ENCODE assay signal across 9 mouse cellular contexts in genomic region chr4:134402571-134403262, GRCm38 (mm10). TPM values are rescaled to one million over a fixed set of nuclear protein-coding genes. Genes with fewer than 3 reads are reported as not detected.
DNase-seq lines count a peak whose midpoint lies in the region; ATAC-seq and TF ChIP-seq lines count a peak whose summit lies in the region.
"Had no signal": no experiment of that assay in that cellular context is flagged by ENCODE, and none has a peak within 500 bp of the region (broad histone marks: within the 10 kb centered on the region; RNA-seq: fewer than 3 reads in every experiment).

No protein-coding gene starts in this region.

- no peaks in the 10 kb centered on the region for H3K9me3 ChIP-seq in midbrain, embryonic 16.5 days (replicated peaks; ENCODE audit: control insufficient read depth, low read length, poor library complexity, severe bottlenecking)

- intact Hi-C loops in left cerebral cortex, adult 2 months (cut with DNase I): no loop called here
- intact Hi-C loops in gastrocnemius, adult 2 months (cut with DNase I): no loop called here

- no peak for TF ChIP-seq CTCF in left cerebral cortex, adult 2 months (IDR thresholded peaks at IDR 0.05)
- TF ChIP-seq CTCF in gastrocnemius, adult 2 months (IDR thresholded peaks at IDR 0.05): no peak
- no peak for TF ChIP-seq CTCF in kidney, adult 2 months (conservative IDR thresholded peaks at IDR 0.05; ENCODE audit: insufficient read depth, insufficient read length, low read depth, low read length)

- no peak for ATAC-seq in midbrain, embryonic 16.5 days

- no peak overlapping the region for H3K4me2 ChIP-seq in midbrain, embryonic 16.5 days (ENCODE audit: low read length)

- no peak overlapping the region for H3K9ac ChIP-seq in midbrain, embryonic 16.5 days (ENCODE audit: low read depth, low read length)

- 52% methylated on average over 16 of the region's 16 CpGs for WGBS in kidney, adult 2 months
- 83% methylated on average over 16 of the region's 16 CpGs for WGBS in midbrain, embryonic 16.5 days

- H3K36me3 ChIP-seq in kidney, adult 2 months (ENCODE audit: control insufficient read depth, insufficient read depth, low read length): no peaks in the 10 kb centered on the region
- H3K36me3 ChIP-seq in midbrain, embryonic 16.5 days (ENCODE audit: control insufficient read depth, insufficient read depth, low read length): no peaks in the 10 kb centered on the region

- no peak overlapping the region for H3K4me3 ChIP-seq in left cerebral cortex, adult 2 months
- H3K4me3 ChIP-seq in gastrocnemius, adult 2 months: peak overlapping the region; percentile 33
- H3K4me3 ChIP-seq in kidney, adult 2 months (ENCODE audit: insufficient read depth, low read depth, low read length): no peak overlapping the region
- H3K4me3 ChIP-seq in midbrain, embryonic 16.5 days (ENCODE audit: low read depth, low read length): no peak overlapping the region

- no peak for DNase-seq in left cerebral cortex, adult 2 months (ENCODE audit: extremely low spot score in 1 of 2, low spot score in 2 of 2)
- no peak for DNase-seq in left cerebral cortex, adult 9 months (ENCODE audit: low spot score in 2 of 2)
- peak; percentile 40 for DNase-seq in gastrocnemius, adult 2 months
- DNase-seq in kidney, adult 2 months: peak; percentile 62
- peak; percentile 46 to 79 for DNase-seq in lung, postnatal 4 days
- DNase-seq in MN1 (ENCODE audit: low spot score): no peak
- DNase-seq in right cerebral cortex, postnatal 36 days (ENCODE audit: low spot score in 2 of 2): no peak

- H3K4me1 ChIP-seq in kidney, adult 2 months (ENCODE audit: control insufficient read depth, insufficient read depth, low read length): peaks cover 12% of the 10 kb centered on the region
- peaks cover 25% of the 10 kb centered on the region for H3K4me1 ChIP-seq in midbrain, embryonic 16.5 days (ENCODE audit: control insufficient read depth, insufficient read depth, low read length)

- TF ChIP-seq POLR2A in kidney, adult 2 months (IDR thresholded peaks at IDR 0.05; ENCODE audit: low read depth, low read length): no peak

- peak overlapping the region; percentile 90 for H3K27ac ChIP-seq in left cerebral cortex, adult 2 months
- 0 out of 2 replicates have a peak overlapping the region, but pooled peaks have one; percentile 24 for H3K27ac ChIP-seq in gastrocnemius, adult 2 months
- no peak overlapping the region for H3K27ac ChIP-seq in kidney, adult 2 months (ENCODE audit: insufficient read depth, low read depth, low read length)
- H3K27ac ChIP-seq in midbrain, embryonic 16.5 days (ENCODE audit: low read length): no peak overlapping the region

- no peaks in the 10 kb centered on the region for H3K27me3 ChIP-seq in kidney, adult 2 months (replicated peaks; ENCODE audit: control insufficient read depth, insufficient read depth, low read length)
- no peaks in the 10 kb centered on the region for H3K27me3 ChIP-seq in midbrain, embryonic 16.5 days (ENCODE audit: control insufficient read depth, insufficient read depth, low read depth, low read length)

RNA-seq across cellular contexts. Expression of gene Pafah2, which starts 6.6 kb away (rescaled TPM):
- total RNA-seq in left cerebral cortex, adult 2 months (2021): 1 to 10 TPM; 6.5 to 6.9 TPM
- total RNA-seq in gastrocnemius, adult 2 months (2021): 1 to 10 TPM; 2.6 to 4.0 TPM
- polyA plus RNA-seq in kidney, adult 2 months (2012; rRNA removed): 96.9 and 102 TPM in 2 replicates
- polyA plus RNA-seq in midbrain, embryonic 16.5 days (2015; fragmentation: Nextera tagmentation; extraction: Ambion mirVana): 7.5 and 8.8 TPM in 2 replicates

RNA-seq across cellular contexts. Expression of gene Extl1, which starts 19.1 kb away (rescaled TPM):
- total RNA-seq in left cerebral cortex, adult 2 months (2021): 10 to 100 TPM; 46.7 to 48.9 TPM
- 10 to 100 TPM; 25.1 to 27.8 TPM for total RNA-seq in gastrocnemius, adult 2 months (2021)
- polyA plus RNA-seq in kidney, adult 2 months (2012; rRNA removed): 1.1 and 1.3 TPM in 2 replicates
- 0.45 and 0.58 TPM in 2 replicates for polyA plus RNA-seq in midbrain, embryonic 16.5 days (2015; fragmentation: Nextera tagmentation; extraction: Ambion mirVana)

RNA-seq across cellular contexts. Expression of gene Slc30a2, which starts 59.7 kb away (rescaled TPM):
- total RNA-seq in left cerebral cortex, adult 2 months (2021): not detected
- total RNA-seq in gastrocnemius, adult 2 months (2021): 10 to 100 TPM in 1 of 2 experiments, 1 to 10 TPM in 1; 4.4 to 25.8 TPM
- 32.3 and 33.3 TPM in 2 replicates for polyA plus RNA-seq in kidney, adult 2 months (2012; rRNA removed)
- 0.26 and 0.30 TPM in 2 replicates for polyA plus RNA-seq in midbrain, embryonic 16.5 days (2015; fragmentation: Nextera tagmentation; extraction: Ambion mirVana)
- total RNA-seq: neutrophil, adult 5-6 weeks had no signal

Comparison
In these comparisons a context has a peak if more than half of its experiments do, and no peak if none do; other contexts are left out.
1. DNase-seq: peak in gastrocnemius, adult 2 months (single experiment), kidney, adult 2 months (single experiment) and lung, postnatal 4 days (2 of 2); none in left cerebral cortex, adult 2 months (0 of 2), left cerebral cortex, adult 9 months (0 of 2), MN1 (single experiment) and right cerebral cortex, postnatal 36 days (0 of 2).
2. H3K27ac ChIP-seq: peak in left cerebral cortex, adult 2 months (single experiment) and gastrocnemius, adult 2 months (single experiment); none in kidney, adult 2 months (single experiment) and midbrain, embryonic 16.5 days (single experiment).
3. RNA of gene Slc30a2, which starts 59.7 kb away (total RNA-seq): 4.4 to 25.8 TPM in gastrocnemius, adult 2 months; not detected in left cerebral cortex, adult 2 months; every median in the first group is over 4 times any median in the second.